Mouse (Mus musculus): Measurements from ENCODE around the gene Npcd.

Npcd gene

GRCm38 (mm10) chr15:79767327-79767961 is 66.6 kb downstream of the Npcd start:
- in situ Hi-C loops (cut with MboI): no loop called here

- in situ Hi-C loops (cut with MboI): no loop called here
These were observed 67.4 kb downstream of the Npcd start for GRCm38 (mm10) chr15:79766586-79767071.

- in situ Hi-C loops (cut with MboI): no loop called here
These were observed 67.9 kb downstream of the Npcd start for GRCm38 (mm10) chr15:79766168-79766567.

GRCm38 (mm10) chr15:79765361-79765760 is 68.7 kb downstream of the Npcd start:
- in situ Hi-C loops (cut with MboI): no loop called here

- in situ Hi-C loops (cut with MboI): no loop called here
These were observed 69.3 kb downstream of the Npcd start for GRCm38 (mm10) chr15:79764539-79765267.

GRCm38 (mm10) chr15:79763601-79764246 is 70.3 kb downstream of the Npcd start:
- in situ Hi-C loops (cut with MboI): no loop called here

GRCm38 (mm10) chr15:79763001-79763400 is 71.0 kb downstream of the Npcd start:
- in situ Hi-C loops (cut with MboI): no loop called here

GRCm38 (mm10) chr15:79760956-79761355 is 73.1 kb downstream of the Npcd start:
- in situ Hi-C loops (cut with MboI): no loop called here

GRCm38 (mm10) chr15:79757118-79757517 is 76.9 kb downstream of the Npcd start:
- in situ Hi-C loops (cut with MboI): no loop called here

- in situ Hi-C loops (cut with MboI): no loop called here
These were observed 77.9 kb downstream of the Npcd start for GRCm38 (mm10) chr15:79755977-79756625.

GRCm38 (mm10) chr15:79755176-79755575 is 78.9 kb downstream of the Npcd start:
- in situ Hi-C loops (cut with MboI): no loop called here

GRCm38 (mm10) chr15:79753873-79754272 is 80.2 kb downstream of the Npcd start:
- in situ Hi-C loops (cut with MboI): no loop called here

GRCm38 (mm10) chr15:79753420-79753752 is 80.7 kb downstream of the Npcd start:
- in situ Hi-C loops (cut with MboI): no loop called here

GRCm38 (mm10) chr15:79752742-79753419 is 81.2 kb downstream of the Npcd start:
- in situ Hi-C loops (cut with MboI): no loop called here

GRCm38 (mm10) chr15:79751772-79752171 is 82.3 kb downstream of the Npcd start:
- in situ Hi-C loops (cut with MboI): no loop called here

GRCm38 (mm10) chr15:79750266-79750665 is 83.8 kb downstream of the Npcd start:
- in situ Hi-C loops (cut with MboI): no loop called here

- in situ Hi-C loops (cut with MboI): no loop called here
These were observed 84.9 kb downstream of the Npcd start for GRCm38 (mm10) chr15:79749162-79749561.

GRCm38 (mm10) chr15:79747998-79748397 is 86.0 kb downstream of the Npcd start:
- in situ Hi-C loops (cut with MboI): no loop called here

- in situ Hi-C loops (cut with MboI): no loop called here
These were observed 88.2 kb downstream of the Npcd start for GRCm38 (mm10) chr15:79745883-79746282.

GRCm38 (mm10) chr15:79745312-79745711 is 88.7 kb downstream of the Npcd start:
- in situ Hi-C loops (cut with MboI): no loop called here

GRCm38 (mm10) chr15:79744742-79745141 is 89.3 kb downstream of the Npcd start:
- in situ Hi-C loops (cut with MboI): no loop called here

GRCm38 (mm10) chr15:79744001-79744400 is 90.0 kb downstream of the Npcd start:
- in situ Hi-C loops (cut with MboI): no loop called here
